Mouse (Mus musculus): Measurements from ENCODE around the gene Grasp.

DNA sequence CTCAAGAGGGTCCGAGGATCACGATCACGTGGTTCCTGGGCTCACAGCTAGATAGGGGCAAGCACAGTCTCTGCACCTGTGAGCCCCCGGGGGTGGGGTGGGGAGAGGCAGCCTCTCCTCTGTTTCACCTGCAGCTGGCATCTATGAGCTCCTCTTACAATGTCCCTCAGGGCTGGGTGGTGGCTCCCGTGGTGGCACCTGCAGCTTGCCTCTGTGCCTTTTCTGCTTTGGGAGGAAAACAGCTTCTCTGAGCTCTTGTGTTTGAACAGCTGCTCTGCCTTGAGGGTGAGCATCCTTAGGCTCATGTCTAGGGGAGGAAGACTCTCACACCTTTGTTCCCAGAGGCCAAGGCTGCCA is 11.3 kb downstream of the Grasp start:
- TF ChIP-seq POLR2A (IDR thresholded peaks at IDR 0.05; ENCODE audit: extremely low read depth, insufficient read depth, low read length) (no peak), CTCF (IDR thresholded peaks at IDR 0.05; ENCODE audit: low read depth, low read length) (no peak)

Measured in liver, adult 2 months (tissue).